Mouse (Mus musculus) testis, adult 2 months (tissue): ENCODE measurements around the gene Nav2. TPM values are rescaled to one million over a fixed set of nuclear protein-coding genes. Genes with fewer than 3 reads are reported as not detected.

ENCODE experiments used
- H3K27ac ChIP-seq: fragments of 200-500 bp; 2 replicates; pipeline ENCODE4 v1.5.1; 2012; ENCODE audit warnings: low read depth, low read length; ENCODE audit not compliant: control insufficient read depth, insufficient read depth
- H3K27me3 ChIP-seq: fragments of 200-500 bp; 2 replicates; pipeline ENCODE4 v1.6.1; 2012; ENCODE audit warnings: mild to moderate bottlenecking, low read length, moderate library complexity; ENCODE audit not compliant: control insufficient read depth, insufficient read depth
- H3K36me3 ChIP-seq: fragments of 200-500 bp; 2 replicates; pipeline ENCODE4 v1.6.1; 2012; ENCODE audit warnings: mild to moderate bottlenecking, low read length; ENCODE audit not compliant: control insufficient read depth, insufficient read depth
- H3K4me1 ChIP-seq: fragments of 200-500 bp; 2 replicates; pipeline ENCODE4 v1.6.1; 2012; ENCODE audit warnings: low read length; ENCODE audit not compliant: control insufficient read depth, insufficient read depth
- H3K4me3 ChIP-seq: fragments of 200-500 bp; 2 replicates; pipeline ENCODE4 v1.5.1; 2012; ENCODE audit warnings: low read depth, mild to moderate bottlenecking, low read length, moderate library complexity, mixed read lengths; ENCODE audit not compliant: control insufficient read depth
- CTCF ChIP-seq: fragments of 200-500 bp; IDR thresholded peaks from 2 replicates; pipeline ENCODE4 v1.5.1; 2012; ENCODE audit warnings: low read depth, mild to moderate bottlenecking, inconsistent platforms, low read length, moderate library complexity; ENCODE audit not compliant: control insufficient read depth, insufficient read depth, insufficient replicate concordance
- POLR2A ChIP-seq: fragments of 200-500 bp; IDR thresholded peaks from 2 replicates; pipeline ENCODE4 v1.6.1; 2012; ENCODE audit warnings: low read depth, mild to moderate bottlenecking, inconsistent platforms, low read length, moderate library complexity; ENCODE audit not compliant: control insufficient read depth
- polyA plus RNA-seq: library from polyadenylated mRNA; depleted of rRNA; stranded (reverse); fragments of >200 nt; gene quantifications from 2 replicates; pipeline ENCODE4 v1.2.3, GENCODE M21; 2012

Gene Nav2
- polyA plus RNA-seq, 1 experiment: 20.8 TPM

DNA sequence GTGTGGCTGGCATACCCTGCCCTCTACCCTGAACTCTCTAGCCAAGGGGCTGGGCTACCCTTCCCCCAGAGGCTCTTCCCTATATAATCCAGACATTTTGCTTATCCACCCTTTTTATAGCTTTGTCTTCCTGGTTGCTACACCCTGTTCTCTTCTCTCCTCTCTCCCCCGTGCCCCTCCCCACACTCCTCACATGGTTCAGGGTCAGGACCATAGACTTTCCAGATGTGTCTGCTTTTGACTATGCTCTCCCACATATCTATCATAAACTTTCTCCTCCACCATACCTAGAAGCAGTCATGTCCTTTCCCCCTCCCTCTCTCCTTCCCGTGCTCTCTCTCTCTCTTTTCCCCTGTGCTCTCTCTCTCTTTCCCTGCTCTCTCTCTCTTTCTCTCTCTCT, 595.4 kb downstream of the Nav2 start:
- Histone ChIP-seq H3K4me1 (peaks cover 3% of the 10 kb centered on the region), H3K36me3 (no peaks in the 10 kb centered on the region), H3K27me3 (no peaks in the 10 kb centered on the region), H3K27ac (no peak overlapping the region), H3K4me3 (no peak overlapping the region)
- TF ChIP-seq POLR2A (no peak), CTCF (no peak)

GRCm38 (mm10) chr7:49504297-49504696, 595.8 kb downstream of the Nav2 start:
- H3K4me1 ChIP-seq: peaks cover 3% of the 10 kb centered on the region
- no peaks in the 10 kb centered on the region for H3K27me3 ChIP-seq
- no peak overlapping the region for H3K4me3 ChIP-seq
- H3K36me3 ChIP-seq: no peaks in the 10 kb centered on the region
- TF ChIP-seq POLR2A (no peak), CTCF (no peak)
- H3K27ac ChIP-seq: no peak overlapping the region

DNA sequence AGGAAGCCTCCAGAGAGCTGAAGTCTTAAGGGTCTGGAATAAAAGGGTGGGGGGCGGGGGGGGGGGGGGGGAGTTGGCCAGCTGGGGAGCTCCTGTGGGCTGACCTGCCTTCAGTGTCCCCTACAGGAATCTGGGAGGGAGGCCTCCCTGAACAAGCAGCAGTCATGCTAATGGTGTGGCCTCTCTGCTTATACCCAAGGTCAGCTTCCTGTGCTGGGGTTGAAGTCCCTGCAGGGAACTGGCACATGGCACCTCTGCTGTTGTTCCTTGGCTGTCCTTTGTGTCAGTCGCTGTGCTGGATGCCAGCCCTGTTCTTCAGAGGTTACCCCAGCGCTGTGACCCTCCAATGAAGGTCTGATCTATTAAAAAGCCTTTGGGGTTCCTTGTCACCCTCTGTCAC, 596.5 kb downstream of the Nav2 start:
- Histone ChIP-seq H3K4me3 (no peak overlapping the region), H3K27ac (no peak overlapping the region)
- TF ChIP-seq CTCF (no peak), POLR2A (no peak)

DNA sequence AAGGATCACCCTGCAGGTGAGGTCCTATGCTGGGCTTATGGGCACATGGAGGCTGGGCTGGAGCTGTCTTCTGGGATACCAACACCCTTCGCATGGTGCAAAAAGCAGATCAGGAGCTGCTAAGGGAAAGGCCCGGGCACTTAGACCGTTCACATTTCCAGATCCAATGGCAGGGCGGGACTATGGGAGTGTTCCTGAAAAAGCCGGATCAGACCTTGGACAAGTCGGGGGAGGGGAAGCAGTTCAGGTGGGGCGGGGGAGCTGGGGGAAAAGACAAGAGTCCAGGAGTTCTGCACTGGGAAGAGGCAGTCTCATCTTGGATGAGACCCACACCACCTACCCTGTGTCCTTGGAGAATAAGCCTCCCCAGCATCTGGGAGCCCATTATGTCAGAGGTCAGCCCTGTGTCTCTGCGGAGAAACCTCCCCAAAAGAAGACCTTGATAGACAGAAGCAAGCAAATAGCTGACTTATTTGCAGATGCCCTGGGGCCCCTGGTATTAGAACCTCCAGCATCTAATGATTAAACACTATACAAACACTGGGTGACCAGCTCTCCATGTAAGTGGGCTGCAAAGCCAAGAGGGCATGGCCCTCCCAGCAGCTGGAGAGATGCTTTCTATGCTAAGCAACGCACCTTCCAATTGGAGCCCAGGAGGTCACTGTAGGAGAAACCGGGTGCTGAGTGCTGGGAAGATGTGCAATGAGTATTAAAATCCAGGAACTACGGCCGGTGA, 597.7 kb downstream of the Nav2 start:
- no peak for TF ChIP-seq POLR2A
- no peak overlapping the region for H3K4me3 ChIP-seq
- H3K27ac ChIP-seq: no peak overlapping the region
- H3K4me1 ChIP-seq: peaks cover 3% of the 10 kb centered on the region
- H3K36me3 ChIP-seq: no peaks in the 10 kb centered on the region
- no peaks in the 10 kb centered on the region for H3K27me3 ChIP-seq

More for the DNA sequence above, 596.5 kb downstream of the Nav2 start:
- Histone ChIP-seq H3K36me3 (no peaks in the 10 kb centered on the region), H3K27me3 (no peaks in the 10 kb centered on the region), H3K4me1 (peaks cover 3% of the 10 kb centered on the region)

DNA sequence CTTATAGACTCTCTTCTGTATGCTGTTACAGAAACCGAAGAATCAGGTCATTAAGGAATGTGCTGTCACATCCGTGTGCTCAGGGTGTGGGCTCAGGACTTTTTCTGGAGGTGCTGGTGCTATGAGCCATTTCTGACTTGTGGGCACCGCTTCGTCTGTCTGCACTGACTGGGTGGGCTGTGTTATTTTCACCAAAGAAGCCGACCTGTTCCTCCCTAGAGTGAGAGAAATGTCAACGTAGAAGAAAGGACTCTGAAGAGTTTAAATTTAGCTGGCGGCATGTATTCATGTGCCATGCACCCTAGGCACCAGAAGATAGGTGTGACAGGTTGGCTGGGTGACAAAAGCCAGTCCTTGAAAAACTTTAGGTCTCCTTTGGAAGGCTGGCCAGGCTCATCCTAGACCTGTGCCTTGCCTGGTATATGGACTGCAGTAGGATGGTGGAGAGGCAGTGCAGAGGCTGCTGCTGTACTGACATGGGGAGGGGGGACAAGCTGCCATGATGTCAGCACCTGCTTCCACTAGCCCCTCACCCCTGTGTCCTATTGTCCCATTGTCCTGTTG, 599.5 kb downstream of the Nav2 start:
- no peak for TF ChIP-seq POLR2A
- Histone ChIP-seq H3K27me3 (no peaks in the 10 kb centered on the region), H3K36me3 (no peaks in the 10 kb centered on the region), H3K27ac (no peak overlapping the region), H3K4me1 (peaks cover 3% of the 10 kb centered on the region), H3K4me3 (no peak overlapping the region; the same call in 1 of the 2 replicates)

GRCm38 (mm10) chr7:49511820-49512453, 603.4 kb downstream of the Nav2 start:
- H3K27me3 ChIP-seq: no peaks in the 10 kb centered on the region
- TF ChIP-seq CTCF (no peak), POLR2A (no peak)
- H3K4me3 ChIP-seq: no peak overlapping the region
- no peaks in the 10 kb centered on the region for H3K36me3 ChIP-seq
- no peak overlapping the region for H3K27ac ChIP-seq
- H3K4me1 ChIP-seq: peaks cover 3% of the 10 kb centered on the region; the same call in 1 of the 2 replicates

DNA sequence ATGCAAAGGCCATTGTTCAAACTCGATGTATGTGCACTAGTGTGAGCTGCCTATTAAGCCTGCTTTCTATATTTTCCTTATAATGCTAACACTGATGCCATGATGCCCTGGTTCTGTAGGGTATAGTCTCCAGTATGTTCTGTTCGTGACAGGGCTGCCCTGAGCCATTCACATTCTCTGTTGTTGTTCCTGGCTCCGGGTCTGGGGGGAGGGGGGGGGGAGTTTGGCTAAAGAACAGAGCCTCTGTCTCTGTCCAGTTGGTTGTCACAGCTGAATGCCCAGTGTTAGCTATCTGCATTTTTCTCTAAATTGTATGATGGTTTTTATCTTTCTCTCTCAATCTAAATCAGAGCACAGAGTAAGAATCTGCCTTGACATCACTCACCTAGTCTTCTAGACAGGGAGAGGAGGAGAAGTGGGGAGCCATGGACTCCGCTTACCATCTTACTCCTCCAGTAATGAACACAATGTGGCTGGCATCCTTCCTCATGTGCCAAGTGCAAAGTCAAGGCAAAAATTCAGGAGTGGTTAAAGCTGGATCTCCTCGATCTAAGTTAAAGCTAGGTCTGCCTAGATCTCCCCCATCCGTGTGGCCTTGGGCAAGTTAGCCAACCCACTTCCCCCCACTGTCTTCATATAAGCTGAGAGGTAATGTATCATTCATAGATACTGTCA, 605.4 kb downstream of the Nav2 start:
- no peak overlapping the region for H3K27ac ChIP-seq
- no peaks in the 10 kb centered on the region for H3K27me3 ChIP-seq
- H3K36me3 ChIP-seq: no peaks in the 10 kb centered on the region
- no peaks in the 10 kb centered on the region for H3K4me1 ChIP-seq
- no peak for TF ChIP-seq POLR2A
- TF ChIP-seq CTCF: no peak
- no peak overlapping the region for H3K4me3 ChIP-seq
